22 mouse cellular contexts compared by ENCODE assay signal in the genomic region with DNA sequence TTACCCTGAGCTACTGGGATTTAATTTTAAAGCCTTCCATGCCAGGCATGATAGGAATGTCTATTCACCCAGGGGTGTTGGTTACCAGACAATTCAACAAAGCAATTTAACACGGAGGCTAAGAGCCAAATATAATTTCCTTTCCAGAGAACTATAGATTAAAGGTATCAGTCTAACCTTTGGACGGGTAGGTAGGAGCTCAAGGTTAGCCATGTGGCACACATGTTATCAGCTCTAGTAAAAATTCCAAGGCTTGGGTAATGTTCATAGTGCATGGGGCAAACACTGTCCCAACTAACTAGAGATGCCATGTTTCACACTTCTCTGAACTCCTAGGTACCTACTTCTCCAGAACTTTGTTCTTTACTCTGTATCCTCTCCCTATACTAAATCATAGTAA. TPM values are rescaled to one million over a fixed set of nuclear protein-coding genes. Genes with fewer than 3 reads are reported as not detected.
"Had no signal": no experiment of that assay in that cellular context is flagged by ENCODE, and none has a peak within 500 bp of the region (broad histone marks: within the 10 kb centered on the region; RNA-seq: fewer than 3 reads in every experiment).

No protein-coding gene starts in this region.

- H3K27ac ChIP-seq: hindbrain, postnatal 0 days; kidney, postnatal 0 days; layer of hippocampus, adult 2 months; limb, embryonic 12.5 days; limb, embryonic 15.5 days; liver, embryonic 15.5 days had no signal

- DNase-seq: kidney, adult 2 months; kidney, postnatal 4 days; layer of hippocampus, adult 9-11 months; layer of hippocampus, postnatal 36 days; left cerebral cortex, postnatal 4 days; lung, adult 2 months; lung, postnatal 14 days; lung, postnatal 4 days; midbrain, embryonic 14.5 days; thymus, adult 2 months; thymus, postnatal 14 days had no signal

- H3K9ac ChIP-seq: limb, embryonic 12.5 days; limb, embryonic 15.5 days; liver, embryonic 15.5 days had no signal

- H3K4me1 ChIP-seq: limb, embryonic 12.5 days; limb, embryonic 15.5 days; liver, embryonic 15.5 days had no signal

- H3K4me2 ChIP-seq: limb, embryonic 12.5 days; limb, embryonic 15.5 days; liver, embryonic 11.5 days; liver, embryonic 15.5 days; midbrain, embryonic 11.5 days had no signal

- H3K36me3 ChIP-seq: limb, embryonic 12.5 days; limb, embryonic 15.5 days; liver, embryonic 15.5 days had no signal

- ATAC-seq: hindbrain, postnatal 0 days; inflammation-experienced regulatory T-cells, adult 6 months had no signal

- H3K27me3 ChIP-seq: limb, embryonic 12.5 days; limb, embryonic 15.5 days; liver, embryonic 15.5 days had no signal

- H3K9me3 ChIP-seq: limb, embryonic 12.5 days; limb, embryonic 15.5 days; liver, embryonic 15.5 days had no signal

- H3K4me3 ChIP-seq: layer of hippocampus, adult 2 months; limb, embryonic 12.5 days; limb, embryonic 15.5 days; liver, embryonic 15.5 days had no signal

RNA-seq across cellular contexts. Expression of a gene that starts 13.6 kb away (rescaled TPM):
- total RNA-seq: hindbrain, postnatal 0 days; megakaryocyte-erythroid progenitor cell, adult 5-6 weeks had no signal
- polyA plus RNA-seq: midbrain, embryonic 14.5 days had no signal

RNA-seq across cellular contexts. Expression of a gene that starts 59.0 kb away (rescaled TPM):
- total RNA-seq: megakaryocyte progenitor cell, adult 5-6 weeks had no signal
